Mouse (Mus musculus) yolk sac, embryonic 10.5 days (tissue): Measurements from ENCODE around the gene Ccdc63.
"Not testable (repeated sequence)": the region's sequence is repeated elsewhere in the genome, so short reads cannot be mapped to it uniquely, and the experiment has no call there.

Experiments
- DNase-seq: peaks from one replicate; pipeline ENCODE4 v3.0.0-alpha.2; 2017; ENCODE audit warnings: low spot score

Ccdc63 gene

GRCm38 (mm10) chr5:122140723-122141122, at the start of gene Ccdc63:
Gene Ccdc63, minus strand, starts transcription at chr5:122140823.
- no peak for DNase-seq

- no peak for DNase-seq
These were observed 48.5 kb upstream of the Ccdc63 start for GRCm38 (mm10) chr5:122189115-122189514.

- not testable (repeated sequence) for DNase-seq
These were observed 44.2 kb upstream of the Ccdc63 start for GRCm38 (mm10) chr5:122184858-122185257.

- DNase-seq, result no peak
These were observed 43.7 kb upstream of the Ccdc63 start for GRCm38 (mm10) chr5:122184283-122184806.

- DNase-seq, result no peak
These were observed 39.0 kb upstream of the Ccdc63 start for GRCm38 (mm10) chr5:122179665-122180064.

GRCm38 (mm10) chr5:122176398-122176797, 35.8 kb upstream of the Ccdc63 start:
- DNase-seq, result peak; percentile 25

- DNase-seq, result no peak
These were observed 35.3 kb upstream of the Ccdc63 start for GRCm38 (mm10) chr5:122175961-122176360.

- DNase-seq, result no peak
These were observed 34.8 kb upstream of the Ccdc63 start for GRCm38 (mm10) chr5:122175402-122175801.

GRCm38 (mm10) chr5:122171058-122171457, 30.4 kb upstream of the Ccdc63 start:
- no peak for DNase-seq

GRCm38 (mm10) chr5:122168344-122169069, 27.9 kb upstream of the Ccdc63 start:
- DNase-seq, result no peak

GRCm38 (mm10) chr5:122166636-122167161, 26.1 kb upstream of the Ccdc63 start:
- DNase-seq, result no peak

GRCm38 (mm10) chr5:122165233-122165915, 24.8 kb upstream of the Ccdc63 start:
- no peak for DNase-seq

GRCm38 (mm10) chr5:122164011-122164410, 23.4 kb upstream of the Ccdc63 start:
- DNase-seq, result no peak

GRCm38 (mm10) chr5:122163194-122163593, 22.6 kb upstream of the Ccdc63 start:
- no peak for DNase-seq

- peak; percentile 36 for DNase-seq
These were observed 18.2 kb upstream of the Ccdc63 start for GRCm38 (mm10) chr5:122158557-122159515.

- peak; percentile 97 for DNase-seq
These were observed 17.3 kb upstream of the Ccdc63 start, which contains the start of gene Ppp1cc for GRCm38 (mm10) chr5:122157827-122158381. Gene Ppp1cc, plus strand, starts transcription at chr5:122158278.

- DNase-seq, result no peak
These were observed 15.9 kb upstream of the Ccdc63 start for GRCm38 (mm10) chr5:122156486-122156885.

GRCm38 (mm10) chr5:122155613-122156012, 15.0 kb upstream of the Ccdc63 start:
- no peak for DNase-seq

GRCm38 (mm10) chr5:122154782-122155181, 14.2 kb upstream of the Ccdc63 start:
- DNase-seq, result no peak

- no peak for DNase-seq
These were observed 13.4 kb upstream of the Ccdc63 start for GRCm38 (mm10) chr5:122154006-122154405.

GRCm38 (mm10) chr5:122152508-122152907, 11.9 kb upstream of the Ccdc63 start:
- DNase-seq, result not testable (repeated sequence)
